Mouse (Mus musculus) spleen, adult 2 months (tissue): Measurements from ENCODE around the gene Cyb561.

Experiments
- CTCF ChIP-seq: fragments of 200-500 bp; IDR thresholded peaks from 2 replicates; pipeline ENCODE4 v1.5.1; 2011; ENCODE audit warnings: mild to moderate bottlenecking, inconsistent platforms; ENCODE audit not compliant: insufficient read depth, insufficient read length, insufficient replicate concordance; ENCODE audit errors: extremely low read depth
- POLR2A ChIP-seq: fragments of 200-500 bp; IDR thresholded peaks from 2 replicates; pipeline ENCODE4 v1.6.1; 2011; ENCODE audit warnings: low read depth, low read length, inconsistent platforms

DNA sequence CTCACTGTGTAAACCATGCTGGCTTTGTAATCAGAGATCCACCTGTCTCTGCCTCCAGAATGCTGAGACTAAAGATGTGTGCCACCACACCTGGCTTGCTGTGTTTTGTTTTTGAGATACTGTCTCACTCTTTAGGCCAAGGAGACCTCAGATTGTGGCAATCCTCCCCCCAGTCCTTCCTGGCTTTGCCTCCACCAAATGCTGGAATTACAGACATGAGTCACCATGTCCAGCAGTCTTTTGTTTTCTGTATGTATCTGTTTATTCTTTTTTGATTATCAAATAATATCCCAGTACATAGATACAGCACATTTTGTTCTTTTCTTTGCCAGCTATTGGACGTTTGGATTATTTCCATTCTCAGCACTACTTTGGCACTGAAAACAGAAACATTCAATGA, 5.4 kb upstream of the Cyb561 start:
- TF ChIP-seq CTCF (no peak), POLR2A (no peak)
